Mouse (Mus musculus): ENCODE results near the gene Cyp2d11. TPM values are rescaled to one million over a fixed set of nuclear protein-coding genes. Genes with fewer than 3 reads are reported as not detected.

Gene Cyp2d11
- polyA plus RNA-seq (2015; fragmentation: Nextera tagmentation; extraction: Ambion mirVana): not detected in 2 replicates

GRCm38 (mm10) chr15:82393922-82394321 lies at the start of gene Cyp2d11:
Cyp2d11 (minus strand) TSS chr15:82394022.

GRCm38 (mm10) chr15:82433137-82433536 lies 39.3 kb upstream of the Cyp2d11 start, which contains the start of gene Cyp2d9:
Cyp2d9 (plus strand) TSS chr15:82433437.

GRCm38 (mm10) chr15:82406981-82407380 lies 13.2 kb upstream of the Cyp2d11 start, which contains the start of gene Cyp2d10:
Cyp2d10 (minus strand) TSS chr15:82407195.

GRCm38 (mm10) chr15:82379871-82380713 lies 13.7 kb downstream of the Cyp2d11 start, which contains the start of gene Cyp2d22:
Cyp2d22 (minus strand) TSS chr15:82380260.

GRCm38 (mm10) chr15:82354126-82354945 lies 39.5 kb downstream of the Cyp2d11 start, which contains the start of gene Ndufa6:
Ndufa6 (minus strand) TSS chr15:82354322.

Small RNAs within 50 kb of the gene (microRNA-seq; reads per million reads assigned to microRNA genes)
- 0 reads per million in 2 experiments for gene Gm25990
- gene Gm27331: 0 reads per million in 2 experiments
- 0 reads per million in 2 experiments for gene Mir7684

Other genes with a start within 250 kb of the Cyp2d11 start
- 53.6 and 63.8 TPM in 2 replicates for gene Srebf2, start 246.8 kb downstream of the Cyp2d11 start, polyA plus RNA-seq (2015; fragmentation: Nextera tagmentation; extraction: Ambion mirVana)
- not detected in 2 replicates for gene Shisa8, start 181.2 kb downstream of the Cyp2d11 start, polyA plus RNA-seq (2015; fragmentation: Nextera tagmentation; extraction: Ambion mirVana)
- not detected in 2 replicates for gene Tnfrsf13c, start 169.7 kb downstream of the Cyp2d11 start, polyA plus RNA-seq (2015; fragmentation: Nextera tagmentation; extraction: Ambion mirVana)
- gene Cenpm, start 149.3 kb downstream of the Cyp2d11 start, polyA plus RNA-seq (2015; fragmentation: Nextera tagmentation; extraction: Ambion mirVana): 16.6 and 17.2 TPM in 2 replicates
- not detected in 2 replicates for gene 1500009C09Rik, start 141.6 kb downstream of the Cyp2d11 start, polyA plus RNA-seq (2015; fragmentation: Nextera tagmentation; extraction: Ambion mirVana)
- gene Sept3, start 119.1 kb downstream of the Cyp2d11 start, polyA plus RNA-seq (2015; fragmentation: Nextera tagmentation; extraction: Ambion mirVana): 0.36 and 0.61 TPM in 2 replicates
- 0.13 TPM in 1 of 2 replicates, not detected in the other for gene Wbp2nl, start 95.1 kb downstream of the Cyp2d11 start, polyA plus RNA-seq (2015; fragmentation: Nextera tagmentation; extraction: Ambion mirVana)
- 22.9 and 32.5 TPM in 2 replicates for gene Naga, start 55.1 kb downstream of the Cyp2d11 start, polyA plus RNA-seq (2015; fragmentation: Nextera tagmentation; extraction: Ambion mirVana)
- 7.2 and 7.9 TPM in 2 replicates for gene Pheta2, start 55.1 kb downstream of the Cyp2d11 start, polyA plus RNA-seq (2015; fragmentation: Nextera tagmentation; extraction: Ambion mirVana)
- gene Smdt1, start 55.1 kb downstream of the Cyp2d11 start, polyA plus RNA-seq (2015; fragmentation: Nextera tagmentation; extraction: Ambion mirVana): 287 and 311 TPM in 2 replicates
- gene Ndufa6, start 39.7 kb downstream of the Cyp2d11 start, polyA plus RNA-seq (2015; fragmentation: Nextera tagmentation; extraction: Ambion mirVana): 708 and 911 TPM in 2 replicates
- gene Cyp2d22, start 13.8 kb downstream of the Cyp2d11 start, polyA plus RNA-seq (2015; fragmentation: Nextera tagmentation; extraction: Ambion mirVana): 9.3 and 11.8 TPM in 2 replicates
- 0.11 and 0.22 TPM in 2 replicates for gene Cyp2d10, start 13.2 kb upstream of the Cyp2d11 start, polyA plus RNA-seq (2015; fragmentation: Nextera tagmentation; extraction: Ambion mirVana)
- 0.19 TPM in 1 of 2 replicates, not detected in the other for gene Cyp2d9, start 39.4 kb upstream of the Cyp2d11 start, polyA plus RNA-seq (2015; fragmentation: Nextera tagmentation; extraction: Ambion mirVana)
- gene Cyp2d12, start 161.1 kb upstream of the Cyp2d11 start, polyA plus RNA-seq (2015; fragmentation: Nextera tagmentation; extraction: Ambion mirVana): not detected in 2 replicates
- not detected in 2 replicates for gene Cyp2d34, start 226.9 kb upstream of the Cyp2d11 start, polyA plus RNA-seq (2015; fragmentation: Nextera tagmentation; extraction: Ambion mirVana)